Mouse (Mus musculus): ENCODE measurements at regions not wholly inside any gene's neighbourhood (a gene's known extent, or its start where the extent isn't known, plus 50 kb on each side); places are given as distances from the start of the nearest gene placed in this dataset.
A peak's percentile ranks its signal among the peaks of the same experiment; 100 is the strongest.

GRCm38 (mm10) chr9:47401511-47401910 lies 128.5 kb upstream of the Cadm1 start:
- DNase-seq, result no peak

- no peak for DNase-seq
Observed at GRCm38 (mm10) chr9:47403317-47403716, 126.7 kb upstream of the Cadm1 start.

GRCm38 (mm10) chr9:47404821-47405220 lies 125.2 kb upstream of the Cadm1 start:
- DNase-seq, result no peak

GRCm38 (mm10) chr9:47405547-47405946 lies 124.4 kb upstream of the Cadm1 start:
- no peak for DNase-seq

GRCm38 (mm10) chr9:47407007-47407670 lies 122.8 kb upstream of the Cadm1 start:
- DNase-seq, result peak; percentile 44

GRCm38 (mm10) chr9:47408061-47408460 lies 121.9 kb upstream of the Cadm1 start:
- no peak for DNase-seq

- no peak for DNase-seq
Observed at GRCm38 (mm10) chr9:47409579-47409978, 120.4 kb upstream of the Cadm1 start.

- no peak for DNase-seq
Observed at GRCm38 (mm10) chr9:47412786-47413185, 117.2 kb upstream of the Cadm1 start.

- no peak for DNase-seq
Observed at GRCm38 (mm10) chr9:47414350-47414988, 115.5 kb upstream of the Cadm1 start.

- DNase-seq, result peak; percentile 80
Observed at GRCm38 (mm10) chr9:47422151-47422599, 107.8 kb upstream of the Cadm1 start.

GRCm38 (mm10) chr9:47422741-47423461 lies 107.1 kb upstream of the Cadm1 start:
- DNase-seq, result peak; percentile 80

GRCm38 (mm10) chr9:47423462-47423832 lies 106.5 kb upstream of the Cadm1 start:
- peak; percentile 12 for DNase-seq

- no peak for DNase-seq
Observed at GRCm38 (mm10) chr9:47424191-47424590, 105.8 kb upstream of the Cadm1 start.

- no peak for DNase-seq
Observed at GRCm38 (mm10) chr9:47426712-47427111, 103.3 kb upstream of the Cadm1 start.

- peak; percentile 16 for DNase-seq
Observed at GRCm38 (mm10) chr9:47428710-47429341, 101.1 kb upstream of the Cadm1 start.

GRCm38 (mm10) chr9:47429691-47430090 lies 100.3 kb upstream of the Cadm1 start:
- DNase-seq, result peak; percentile 24

- peak; percentile 84 for DNase-seq
Observed at GRCm38 (mm10) chr9:47432715-47433114, 97.3 kb upstream of the Cadm1 start.

GRCm38 (mm10) chr9:47433185-47433584 lies 96.8 kb upstream of the Cadm1 start:
- peak; percentile 28 for DNase-seq

- no peak for DNase-seq
Observed at GRCm38 (mm10) chr9:47434091-47434490, 95.9 kb upstream of the Cadm1 start.

- no peak for DNase-seq
Observed at GRCm38 (mm10) chr9:47438976-47439375, 91.0 kb upstream of the Cadm1 start.

- no peak for DNase-seq
Observed at GRCm38 (mm10) chr9:47439506-47439905, 90.5 kb upstream of the Cadm1 start.

GRCm38 (mm10) chr9:47440128-47440527 lies 89.8 kb upstream of the Cadm1 start:
- DNase-seq, result no peak

- no peak for DNase-seq
Observed at GRCm38 (mm10) chr9:47441155-47441554, 88.8 kb upstream of the Cadm1 start.

All from kidney, adult 9 months (tissue).